Mouse (Mus musculus) lung, postnatal 0 days (tissue): ENCODE results near the gene Moap1. TPM values are rescaled to one million over a fixed set of nuclear protein-coding genes. Genes with fewer than 3 reads are reported as not detected.

Source experiments
- ATAC-seq: fragments of 200-750 bp; cut with Nextera tagmentation; 2 replicates; pipeline ENCODE4 v1.8.0; 2017; ENCODE audit warnings: moderate library complexity
- DNase-seq: peaks from one replicate; pipeline ENCODE4 v3.0.0-alpha.2; 2016; ENCODE audit warnings: low spot score
- H3K27ac ChIP-seq: fragments of 300-500 bp; sonication (generic); 2 replicates; pipeline ENCODE4 v1.5.1; 2014; ENCODE audit warnings: antibody characterized with exemption, mild to moderate bottlenecking, low read length, mixed read lengths
- H3K27me3 ChIP-seq: fragments of 300-500 bp; sonication (generic); replicated peaks from 2 replicates; pipeline ENCODE4 v1.6.1; 2014; ENCODE audit warnings: low read length, mixed read lengths; ENCODE audit not compliant: insufficient read depth
- H3K36me3 ChIP-seq: fragments of 300-500 bp; sonication (generic); 2 replicates; pipeline ENCODE4 v1.6.1; 2014; ENCODE audit warnings: low read length, mixed read lengths; ENCODE audit not compliant: insufficient read depth
- H3K4me1 ChIP-seq: fragments of 300-500 bp; sonication (generic); 2 replicates; pipeline ENCODE4 v1.6.1; 2014; ENCODE audit warnings: antibody characterized with exemption, low read depth, low read length, mixed read lengths; ENCODE audit not compliant: insufficient read depth
- H3K4me2 ChIP-seq: fragments of 300-500 bp; sonication (generic); replicated peaks from 2 replicates; pipeline ENCODE4 v1.6.1; 2014; ENCODE audit warnings: low read depth, mild to moderate bottlenecking, low read length, moderate library complexity, mixed read lengths
- H3K4me3 ChIP-seq: fragments of 300-500 bp; sonication (generic); 2 replicates; pipeline ENCODE4 v1.5.1; 2014; ENCODE audit warnings: low read depth, low read length
- H3K9ac ChIP-seq: fragments of 300-500 bp; sonication (generic); replicated peaks from 2 replicates; pipeline ENCODE4 v1.6.1; 2014; ENCODE audit warnings: low read depth, mild to moderate bottlenecking
- H3K9me3 ChIP-seq: fragments of 300-500 bp; sonication (generic); 2 replicates; pipeline ENCODE4 v1.6.1; 2016; ENCODE audit warnings: low read length, mixed read lengths
- CTCF ChIP-seq: IDR thresholded peaks from 2 replicates; pipeline ENCODE4 v1.5.1; 2016; ENCODE audit warnings: antibody characterized with exemption, mild to moderate bottlenecking
- EP300 ChIP-seq: IDR thresholded peaks from 2 replicates; pipeline ENCODE4 v1.6.1; 2016; ENCODE audit warnings: antibody characterized with exemption, mild to moderate bottlenecking, control low read depth
- WGBS: fragments of 180-500 bp; shearing (Covaris S2); extraction: QIAGEN DNeasy Blood & Tissue Kit; methylation state at CpG from one replicate; pipeline ENCODE4 v1.1.7; 2014; 5-methylcytosine and 5-hydroxymethylcytosine counted together
- polyA plus RNA-seq: library from polyadenylated mRNA; unstranded; fragments of >200 nt; fragmentation: Nextera tagmentation; extraction: Ambion mirVana; gene quantifications from 2 replicates; pipeline ENCODE4 v1.2.1, GENCODE M21; 2015

Moap1 gene
- polyA plus RNA-seq, 1 experiment from 2014 or later = 9.7 TPM

GRCm38 (mm10) chr12:102730798-102731619 is 12.5 kb downstream of the Moap1 start:
- TF ChIP-seq CTCF (no peak), EP300 (no peak)
- DNase-seq = peak; percentile 10
- Histone ChIP-seq H3K4me2 (peak overlapping the region; percentile 17; the same call in 1 of the 2 replicates), H3K27ac (no peak overlapping the region), H3K4me1 (no peaks in the 10 kb centered on the region; the same call in 1 of the 2 replicates), H3K4me3 (no peak overlapping the region), H3K9ac (no peak overlapping the region), H3K36me3 (no peaks in the 10 kb centered on the region), H3K27me3 (no peaks in the 10 kb centered on the region), H3K9me3 (no peaks in the 10 kb centered on the region)
- 0 out of 2 replicates have a peak, but pooled peaks have one; percentile 1 for ATAC-seq
- 34% methylated on average over 16 of the region's 16 CpGs for WGBS

- Histone ChIP-seq H3K27me3 (no peaks in the 10 kb centered on the region), H3K36me3 (no peaks in the 10 kb centered on the region), H3K4me2 (peak overlapping the region; percentile 17; the same call in 1 of the 2 replicates), H3K4me3 (no peak overlapping the region), H3K9me3 (no peaks in the 10 kb centered on the region), H3K27ac (no peak overlapping the region; the same call in 1 of the 2 replicates), H3K9ac (no peak overlapping the region), H3K4me1 (no peaks in the 10 kb centered on the region; the same call in 1 of the 2 replicates)
- DNase-seq (peak; percentile 83), ATAC-seq (peak; percentile 95)
- 35% methylated on average over 26 of the region's 26 CpGs for WGBS
- TF ChIP-seq EP300 (no peak), CTCF (no peak)
Measured at GRCm38 (mm10) chr12:102729855-102730797, 13.3 kb downstream of the Moap1 start.

- H3K4me2 ChIP-seq = no peak overlapping the region
- TF ChIP-seq EP300 = no peak
- no peaks in the 10 kb centered on the region for H3K4me1 ChIP-seq
- no peaks in the 10 kb centered on the region for H3K27me3 ChIP-seq
- DNase-seq (no peak), ATAC-seq (no peak)
- no peak overlapping the region for H3K9ac ChIP-seq
- 61% methylated on average over 7 of the region's 7 CpGs for WGBS
- no peaks in the 10 kb centered on the region for H3K36me3 ChIP-seq
- H3K27ac ChIP-seq = no peak overlapping the region
- H3K9me3 ChIP-seq = no peaks in the 10 kb centered on the region
- no peak overlapping the region for H3K4me3 ChIP-seq
Measured at GRCm38 (mm10) chr12:102725761-102726175, 17.7 kb downstream of the Moap1 start.

GRCm38 (mm10) chr12:102725146-102725545 is 18.3 kb downstream of the Moap1 start:
- no peak for TF ChIP-seq CTCF
- TF ChIP-seq EP300 = no peak
- DNase-seq (no peak), ATAC-seq (no peak)
- no peaks in the 10 kb centered on the region for H3K27me3 ChIP-seq
- no peak overlapping the region for H3K9ac ChIP-seq
- no peak overlapping the region for H3K4me2 ChIP-seq
- no peaks in the 10 kb centered on the region for H3K36me3 ChIP-seq
- H3K4me1 ChIP-seq = no peaks in the 10 kb centered on the region
- no peak overlapping the region for H3K4me3 ChIP-seq
- H3K27ac ChIP-seq = no peak overlapping the region
- WGBS = 94% methylated on average over 6 of the region's 6 CpGs
- no peaks in the 10 kb centered on the region for H3K9me3 ChIP-seq

- Histone ChIP-seq H3K4me2 (no peak overlapping the region), H3K36me3 (no peaks in the 10 kb centered on the region), H3K27ac (no peak overlapping the region), H3K4me3 (no peak overlapping the region), H3K27me3 (no peaks in the 10 kb centered on the region), H3K9me3 (no peaks in the 10 kb centered on the region), H3K9ac (no peak overlapping the region), H3K4me1 (no peaks in the 10 kb centered on the region)
- no peak for ATAC-seq
- TF ChIP-seq EP300 (no peak), CTCF (no peak)
- no peak for DNase-seq
- WGBS = 60% methylated on average over 6 of the region's 6 CpGs
Measured at GRCm38 (mm10) chr12:102723861-102724260, 19.6 kb downstream of the Moap1 start.

GRCm38 (mm10) chr12:102722966-102723365 is 20.5 kb downstream of the Moap1 start:
- no peak for DNase-seq
- H3K27me3 ChIP-seq = no peaks in the 10 kb centered on the region
- H3K4me1 ChIP-seq = no peaks in the 10 kb centered on the region
- H3K27ac ChIP-seq = no peak overlapping the region
- H3K4me3 ChIP-seq = no peak overlapping the region
- H3K9me3 ChIP-seq = no peaks in the 10 kb centered on the region
- no peak for TF ChIP-seq EP300
- H3K9ac ChIP-seq = no peak overlapping the region
- ATAC-seq = no peak
- H3K4me2 ChIP-seq = no peak overlapping the region
- no peaks in the 10 kb centered on the region for H3K36me3 ChIP-seq
- 68% methylated on average over 8 of the region's 8 CpGs for WGBS
